8 mouse cellular contexts compared by ENCODE assay signal in the genomic region with DNA sequence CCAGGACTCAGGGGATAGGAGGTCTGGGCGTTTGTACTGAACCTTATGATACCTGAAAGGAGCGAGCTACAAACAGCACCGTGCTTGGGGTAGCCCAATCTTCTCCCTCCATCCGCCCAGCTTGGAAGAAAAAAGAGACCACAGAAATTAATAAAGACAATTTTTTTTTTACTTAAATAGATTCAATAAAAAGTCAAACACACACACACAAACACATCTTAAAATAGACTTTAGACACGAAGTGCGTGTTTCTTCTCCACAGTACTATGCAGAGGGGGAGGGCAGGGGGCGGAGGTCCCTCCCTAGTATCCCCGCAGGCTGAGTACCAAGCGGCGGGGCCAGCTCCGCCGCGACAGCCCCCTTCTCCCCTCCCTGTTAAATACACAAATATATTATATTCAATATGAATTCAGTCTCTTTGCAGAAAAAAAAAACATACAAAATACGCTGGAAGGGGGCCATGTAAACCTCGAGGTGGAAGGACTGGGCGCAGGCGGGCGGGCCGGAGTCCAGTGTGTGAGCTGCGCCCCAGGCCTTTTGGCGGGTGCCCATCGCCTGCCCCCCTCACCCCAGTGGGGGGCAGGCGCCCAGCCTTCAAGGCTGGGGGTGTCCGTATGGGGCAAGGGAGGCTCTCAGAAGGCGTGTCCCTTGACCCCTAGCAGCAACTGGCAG. TPM values are rescaled to one million over a fixed set of nuclear protein-coding genes. Genes with fewer than 3 reads are reported as not detected.
A peak's percentile ranks its signal among the peaks of the same experiment; 100 is the strongest.
DNase-seq lines count a peak whose midpoint lies in the region; ATAC-seq lines count a peak whose summit lies in the region.

No protein-coding gene starts in this region.

- peak overlapping the region; percentile 67 for H3K9ac ChIP-seq in intestine, embryonic 14.5 days (ENCODE audit: low read length)
- H3K9ac ChIP-seq in neural tube, embryonic 14.5 days (replicated peaks; ENCODE audit: low read depth, low read length), result peak overlapping the region; percentile 64

- ATAC-seq in cerebellum, adult (ENCODE audit: insufficient number of reproducible peaks, low FRiP score, low TSS enrichment), result no peak
- no peak for ATAC-seq in megakaryocyte, adult 5-6 weeks (ENCODE audit: poor library complexity, severe bottlenecking)
- no peak for ATAC-seq in intestine, embryonic 14.5 days (replicated peaks; ENCODE audit: low FRiP score, low TSS enrichment, low read depth)
- no peak for ATAC-seq in neural tube, embryonic 14.5 days (ENCODE audit: low read depth)

- H3K27ac ChIP-seq in intestine, embryonic 14.5 days (ENCODE audit: low read depth), result peak overlapping the region; percentile 73
- H3K27ac ChIP-seq in neural tube, embryonic 14.5 days (ENCODE audit: low read depth, low read length), result no peak overlapping the region

- H3K4me1 ChIP-seq in megakaryocyte, embryonic 14.5 days, result peaks cover 66% of the 10 kb centered on the region
- peaks cover 59% of the 10 kb centered on the region for H3K4me1 ChIP-seq in intestine, embryonic 14.5 days (replicated peaks; ENCODE audit: control insufficient read depth, insufficient read depth, low read length)
- H3K4me1 ChIP-seq in neural tube, embryonic 14.5 days (ENCODE audit: control insufficient read depth, insufficient read depth, low read length), result peaks cover 42% of the 10 kb centered on the region

- H3K4me3 ChIP-seq in megakaryocyte, embryonic 14.5 days (replicated peaks), result peak overlapping the region; percentile 100
- H3K4me3 ChIP-seq in intestine, embryonic 14.5 days (ENCODE audit: low read depth, low read length), result peak overlapping the region; percentile 54
- H3K4me3 ChIP-seq in neural tube, embryonic 14.5 days (ENCODE audit: low read depth, low read length), result peak overlapping the region; percentile 50

- H3K4me2 ChIP-seq in intestine, embryonic 14.5 days (ENCODE audit: low read length), result peak overlapping the region; percentile 99
- H3K4me2 ChIP-seq in neural tube, embryonic 14.5 days (ENCODE audit: low read depth, low read length), result peak overlapping the region; percentile 100

- H3K27me3 ChIP-seq in megakaryocyte, embryonic 14.5 days (replicated peaks), result no peaks in the 10 kb centered on the region
- H3K27me3 ChIP-seq in intestine, embryonic 14.5 days (replicated peaks; ENCODE audit: control insufficient read depth, insufficient read depth, low read length), result peaks cover 8% of the 10 kb centered on the region
- 0 out of 2 replicates have a peak, but pooled peaks cover 4% of the 10 kb centered on the region for H3K27me3 ChIP-seq in neural tube, embryonic 14.5 days (ENCODE audit: control insufficient read depth, insufficient read depth, low read length)

- DNase-seq in cerebellum, adult 11-12 months, result peak; percentile 77
- peak; percentile 63 for DNase-seq in intestine, embryonic 14.5 days (ENCODE audit: low spot score)
- DNase-seq in frontal cortex, postnatal 10 days (ENCODE audit: low spot score in 2 of 2), result no peak
- DNase-seq in layer of hippocampus, adult 18-20 months (ENCODE audit: low spot score in 2 of 2), result no peak

- 3% methylated on average over 25 of the region's 25 CpGs for WGBS in intestine, embryonic 14.5 days
- WGBS in neural tube, embryonic 14.5 days, result 3% methylated on average over 25 of the region's 25 CpGs

- H3K36me3 ChIP-seq in megakaryocyte, embryonic 14.5 days (replicated peaks; ENCODE audit: low read length), result peaks cover 26% of the 10 kb centered on the region
- peaks cover 34% of the 10 kb centered on the region for H3K36me3 ChIP-seq in intestine, embryonic 14.5 days (ENCODE audit: control insufficient read depth, insufficient read depth, low read length)
- H3K36me3 ChIP-seq in neural tube, embryonic 14.5 days (ENCODE audit: control insufficient read depth, insufficient read depth, low read length), result peaks cover 17% of the 10 kb centered on the region

- H3K9me3 ChIP-seq in megakaryocyte, embryonic 14.5 days, result no peaks in the 10 kb centered on the region
- no peaks in the 10 kb centered on the region for H3K9me3 ChIP-seq in intestine, embryonic 14.5 days (ENCODE audit: control insufficient read depth, low read length)
- H3K9me3 ChIP-seq in neural tube, embryonic 14.5 days (ENCODE audit: control insufficient read depth, low read length), result no peaks in the 10 kb centered on the region

RNA-seq across cellular contexts. Expression of a gene that starts 1.6 kb away (rescaled TPM):
- polyA plus RNA-seq in megakaryocyte, embryonic 14.5 days (2012; ENCODE audit: insufficient read depth, low replicate concordance), result 743 and 797 TPM in 2 replicates
- total RNA-seq in megakaryocyte, adult 5-6 weeks (2015), result 45.5 and 60.4 TPM in 2 replicates
- total RNA-seq in megakaryocyte, adult 5-6 weeks (2017), result 110 and 125 TPM in 2 replicates
- 14.4 and 17.2 TPM in 2 replicates for polyA plus RNA-seq in intestine, embryonic 14.5 days (2014; fragmentation: Nextera tagmentation; extraction: Ambion mirVana)
- 5.4 and 8.4 TPM in 2 replicates for polyA plus RNA-seq in neural tube, embryonic 14.5 days (2014; fragmentation: Nextera tagmentation; extraction: Ambion mirVana)
- 100 to 1,000 TPM; 102 to 103 TPM for total RNA-seq in layer of hippocampus, adult 18-20 months (2021)

RNA-seq across cellular contexts. Expression of a gene that starts 7.3 kb away (rescaled TPM):
- polyA plus RNA-seq in megakaryocyte, embryonic 14.5 days (2012; ENCODE audit: insufficient read depth, low replicate concordance), result 248 and 286 TPM in 2 replicates
- 56.8 and 75.8 TPM in 2 replicates for total RNA-seq in megakaryocyte, adult 5-6 weeks (2015)
- total RNA-seq in megakaryocyte, adult 5-6 weeks (2017), result 41.1 and 49.0 TPM in 2 replicates
- polyA plus RNA-seq in intestine, embryonic 14.5 days (2014; fragmentation: Nextera tagmentation; extraction: Ambion mirVana), result 132 and 141 TPM in 2 replicates
- 45.7 and 48.0 TPM in 2 replicates for polyA plus RNA-seq in neural tube, embryonic 14.5 days (2014; fragmentation: Nextera tagmentation; extraction: Ambion mirVana)
- total RNA-seq in layer of hippocampus, adult 18-20 months (2021), result 10 to 100 TPM; 41.8 to 46.2 TPM

RNA-seq across cellular contexts. Expression of a gene that starts 7.5 kb away (rescaled TPM):
- polyA plus RNA-seq in megakaryocyte, embryonic 14.5 days (2012; ENCODE audit: insufficient read depth, low replicate concordance), result 68.6 and 73.1 TPM in 2 replicates
- total RNA-seq in megakaryocyte, adult 5-6 weeks (2015), result 180 and 184 TPM in 2 replicates
- total RNA-seq in megakaryocyte, adult 5-6 weeks (2017), result 230 and 256 TPM in 2 replicates
- 771 and 821 TPM in 2 replicates for polyA plus RNA-seq in intestine, embryonic 14.5 days (2014; fragmentation: Nextera tagmentation; extraction: Ambion mirVana)
- polyA plus RNA-seq in neural tube, embryonic 14.5 days (2014; fragmentation: Nextera tagmentation; extraction: Ambion mirVana), result 1,214 and 1,252 TPM in 2 replicates
- 100 to 1,000 TPM; 319 to 358 TPM for total RNA-seq in layer of hippocampus, adult 18-20 months (2021)

RNA-seq across cellular contexts. Expression of a gene that starts 7.7 kb away (rescaled TPM):
- not detected in 2 replicates for polyA plus RNA-seq in megakaryocyte, embryonic 14.5 days (2012; ENCODE audit: insufficient read depth, low replicate concordance)
- 3.2 TPM in 1 of 2 replicates, not detected in the other for total RNA-seq in megakaryocyte, adult 5-6 weeks (2015)
- not detected in 2 replicates for total RNA-seq in megakaryocyte, adult 5-6 weeks (2017)
- polyA plus RNA-seq in intestine, embryonic 14.5 days (2014; fragmentation: Nextera tagmentation; extraction: Ambion mirVana), result not detected in 2 replicates
- not detected in 2 replicates for polyA plus RNA-seq in neural tube, embryonic 14.5 days (2014; fragmentation: Nextera tagmentation; extraction: Ambion mirVana)
- not detected for total RNA-seq in layer of hippocampus, adult 18-20 months (2021)

RNA-seq across cellular contexts. Expression of a gene that starts 13.5 kb away (rescaled TPM):
- polyA plus RNA-seq in megakaryocyte, embryonic 14.5 days (2012; ENCODE audit: insufficient read depth, low replicate concordance), result 7.3 and 8.9 TPM in 2 replicates
- 0.82 and 1.1 TPM in 2 replicates for total RNA-seq in megakaryocyte, adult 5-6 weeks (2015)
- 3.1 and 6.6 TPM in 2 replicates for total RNA-seq in megakaryocyte, adult 5-6 weeks (2017)
- polyA plus RNA-seq in intestine, embryonic 14.5 days (2014; fragmentation: Nextera tagmentation; extraction: Ambion mirVana), result 36.0 and 40.7 TPM in 2 replicates
- 25.5 and 31.2 TPM in 2 replicates for polyA plus RNA-seq in neural tube, embryonic 14.5 days (2014; fragmentation: Nextera tagmentation; extraction: Ambion mirVana)
- 1 to 10 TPM; 8.1 to 9.5 TPM for total RNA-seq in layer of hippocampus, adult 18-20 months (2021)

Comparison
In these comparisons a context has a peak if more than half of its experiments do, and no peak if none do; other contexts are left out.
1. DNase-seq: peak in cerebellum, adult 11-12 months (single experiment) and intestine, embryonic 14.5 days (single experiment); none in frontal cortex, postnatal 10 days (0 of 2) and layer of hippocampus, adult 18-20 months (0 of 2).
2. H3K4me3 ChIP-seq: peak in every context shown above with its lines; median percentile 100 in megakaryocyte, embryonic 14.5 days; 54 in intestine, embryonic 14.5 days; 50 in neural tube, embryonic 14.5 days.
3. RNA of a gene that starts 1.6 kb away (polyA plus RNA-seq): 743 to 797 TPM in megakaryocyte, embryonic 14.5 days; 14.4 to 17.2 TPM in intestine, embryonic 14.5 days and 5.4 to 8.4 TPM in neural tube, embryonic 14.5 days; every median in the first group is over 10 times any median in the second.
4. RNA of a gene that starts 7.5 kb away (polyA plus RNA-seq): 1,214 to 1,252 TPM in neural tube, embryonic 14.5 days and 771 to 821 TPM in intestine, embryonic 14.5 days; 68.6 to 73.1 TPM in megakaryocyte, embryonic 14.5 days; every median in the first group is over 10 times any median in the second.